Mouse (Mus musculus) heart, postnatal 0 days (tissue): ENCODE results near the gene Spag4. TPM values are rescaled to one million over a fixed set of nuclear protein-coding genes. Genes with fewer than 3 reads are reported as not detected.

Source experiments
- ATAC-seq: fragments of 200-750 bp; cut with Nextera tagmentation; 2 replicates; pipeline ENCODE4 v1.8.0; 2017; ENCODE audit warnings: low read depth, moderate number of reproducible peaks, moderate library complexity; ENCODE audit not compliant: insufficient read depth
- DNase-seq: peaks from one replicate; pipeline ENCODE4 v3.0.0-alpha.2; 2016; ENCODE audit warnings: low spot score
- H3K27ac ChIP-seq: fragments of 300-500 bp; sonication (generic); 2 replicates; pipeline ENCODE4 v1.5.1; 2014; ENCODE audit warnings: low read depth, mild to moderate bottlenecking
- H3K27me3 ChIP-seq: fragments of 300-500 bp; sonication (generic); 2 replicates; pipeline ENCODE4 v1.6.1; 2014; ENCODE audit warnings: low read length, mixed read lengths; ENCODE audit not compliant: control insufficient read depth, insufficient read depth
- H3K36me3 ChIP-seq: fragments of 300-500 bp; sonication (generic); replicated peaks from 2 replicates; pipeline ENCODE4 v1.6.1; 2014; ENCODE audit warnings: low read length, mixed read lengths; ENCODE audit not compliant: control insufficient read depth, insufficient read depth
- H3K4me1 ChIP-seq: fragments of 300-500 bp; sonication (generic); 2 replicates; pipeline ENCODE4 v1.6.1; 2014; ENCODE audit warnings: antibody characterized with exemption; ENCODE audit not compliant: control insufficient read depth, insufficient read depth
- H3K4me2 ChIP-seq: fragments of 300-500 bp; sonication (generic); 2 replicates; pipeline ENCODE4 v1.6.1; 2014; ENCODE audit warnings: low read depth, mild to moderate bottlenecking, low read length, moderate library complexity
- H3K4me3 ChIP-seq: fragments of 300-500 bp; sonication (generic); 2 replicates; pipeline ENCODE4 v1.5.1; 2014; ENCODE audit warnings: low read depth, low read length
- H3K9ac ChIP-seq: fragments of 300-500 bp; sonication (generic); replicated peaks from 2 replicates; pipeline ENCODE4 v1.6.1; 2014; ENCODE audit warnings: low read depth, low read length, mixed read lengths
- H3K9me3 ChIP-seq: fragments of 300-500 bp; sonication (generic); replicated peaks from 2 replicates; pipeline ENCODE4 v1.6.1; 2016; ENCODE audit warnings: low read length; ENCODE audit not compliant: control insufficient read depth
- CTCF ChIP-seq: IDR thresholded peaks from 2 replicates; pipeline ENCODE4 v1.5.1; 2016; ENCODE audit warnings: antibody characterized with exemption, control low read depth, low read depth
- EP300 ChIP-seq: IDR thresholded peaks from 2 replicates; pipeline ENCODE4 v1.6.1; 2016; ENCODE audit warnings: antibody characterized with exemption, low read depth
- WGBS: fragments of 180-500 bp; shearing (Covaris S2); extraction: QIAGEN DNeasy Blood & Tissue Kit; methylation state at CpG from one replicate; pipeline ENCODE4 v1.1.7; 2014; 5-methylcytosine and 5-hydroxymethylcytosine counted together
- polyA plus RNA-seq: library from polyadenylated mRNA; unstranded; fragments of >200 nt; fragmentation: Nextera tagmentation; extraction: Ambion mirVana; gene quantifications from 2 replicates; pipeline ENCODE4 v1.2.1, GENCODE M21; 2015
- total RNA-seq: library from RNA; depleted of rRNA; stranded (reverse); fragments of >200 nt; gene quantifications from 2 replicates; pipeline ENCODE4 v1.2.3, GENCODE M21; 2014; ENCODE audit warnings: low replicate concordance

Gene Spag4
- total and polyA plus RNA-seq, 2 experiments from 2014 or later = 1.2 to 2.1 TPM

- Histone ChIP-seq H3K9ac (no peak overlapping the region), H3K4me3 (no peak overlapping the region), H3K9me3 (no peaks in the 10 kb centered on the region), H3K27me3 (no peaks in the 10 kb centered on the region), H3K27ac (no peak overlapping the region), H3K4me2 (no peak overlapping the region), H3K36me3 (peaks cover 89% of the 10 kb centered on the region), H3K4me1 (no peaks in the 10 kb centered on the region)
- ATAC-seq = no peak
- DNase-seq = no peak
- TF ChIP-seq CTCF = no peak
- TF ChIP-seq EP300 = no peak
- 85% methylated on average over 15 of the region's 15 CpGs for WGBS
These were observed 8.8 kb downstream of the Spag4 start for GRCm38 (mm10) chr2:156073725-156074124.

- H3K4me3 ChIP-seq = no peak overlapping the region
- 88% methylated on average over 7 of the region's 7 CpGs for WGBS
- TF ChIP-seq EP300 (no peak), CTCF (no peak)
- H3K27ac ChIP-seq = no peak overlapping the region
- DNase-seq (no peak), ATAC-seq (no peak)
- no peaks in the 10 kb centered on the region for H3K9me3 ChIP-seq
- no peak overlapping the region for H3K9ac ChIP-seq
- H3K36me3 ChIP-seq = peaks cover 67% of the 10 kb centered on the region
- no peaks in the 10 kb centered on the region for H3K27me3 ChIP-seq
- H3K4me1 ChIP-seq = no peaks in the 10 kb centered on the region
- H3K4me2 ChIP-seq = no peak overlapping the region
These were observed 12.5 kb downstream of the Spag4 start for GRCm38 (mm10) chr2:156077461-156077860.

GRCm38 (mm10) chr2:156078421-156079182, 13.6 kb downstream of the Spag4 start:
- Histone ChIP-seq H3K9ac (no peak overlapping the region), H3K27me3 (no peaks in the 10 kb centered on the region), H3K4me2 (no peak overlapping the region), H3K36me3 (peaks cover 56% of the 10 kb centered on the region), H3K4me3 (no peak overlapping the region), H3K4me1 (no peaks in the 10 kb centered on the region), H3K27ac (no peak overlapping the region), H3K9me3 (no peaks in the 10 kb centered on the region)
- no peak for DNase-seq
- TF ChIP-seq EP300 (no peak), CTCF (no peak)
- ATAC-seq = no peak
- WGBS = 86% methylated on average over 16 of the region's 16 CpGs

GRCm38 (mm10) chr2:156079183-156079560, 14.2 kb downstream of the Spag4 start:
- H3K9me3 ChIP-seq = no peaks in the 10 kb centered on the region
- WGBS = 76% methylated on average over 8 of the region's 8 CpGs
- H3K27me3 ChIP-seq = no peaks in the 10 kb centered on the region
- DNase-seq = no peak
- no peak overlapping the region for H3K4me2 ChIP-seq
- no peaks in the 10 kb centered on the region for H3K4me1 ChIP-seq
- TF ChIP-seq CTCF (no peak), EP300 (no peak)
- H3K4me3 ChIP-seq = no peak overlapping the region
- no peak overlapping the region for H3K9ac ChIP-seq
- no peak overlapping the region for H3K27ac ChIP-seq
- peaks cover 50% of the 10 kb centered on the region for H3K36me3 ChIP-seq
- ATAC-seq = no peak

GRCm38 (mm10) chr2:156079674-156080073, 14.7 kb downstream of the Spag4 start:
- DNase-seq (peak; percentile 39), ATAC-seq (peak; percentile 53)
- TF ChIP-seq EP300 (no peak), CTCF (no peak)
- H3K4me1 ChIP-seq = no peaks in the 10 kb centered on the region
- H3K36me3 ChIP-seq = peaks cover 45% of the 10 kb centered on the region
- 26% methylated on average over 4 of the region's 4 CpGs for WGBS
- no peak overlapping the region for H3K27ac ChIP-seq
- H3K9ac ChIP-seq = no peak overlapping the region
- H3K9me3 ChIP-seq = no peaks in the 10 kb centered on the region
- H3K4me2 ChIP-seq = no peak overlapping the region
- H3K27me3 ChIP-seq = no peaks in the 10 kb centered on the region
- no peak overlapping the region for H3K4me3 ChIP-seq

- WGBS = 81% methylated on average over 7 of the region's 7 CpGs
- H3K4me3 ChIP-seq = no peak overlapping the region
- no peak for DNase-seq
- no peaks in the 10 kb centered on the region for H3K4me1 ChIP-seq
- no peak overlapping the region for H3K27ac ChIP-seq
- H3K27me3 ChIP-seq = no peaks in the 10 kb centered on the region
- H3K9me3 ChIP-seq = no peaks in the 10 kb centered on the region
- no peak overlapping the region for H3K4me2 ChIP-seq
- no peak overlapping the region for H3K9ac ChIP-seq
- TF ChIP-seq CTCF (no peak), EP300 (no peak)
- ATAC-seq = no peak
- H3K36me3 ChIP-seq = peaks cover 38% of the 10 kb centered on the region
These were observed 15.4 kb downstream of the Spag4 start for GRCm38 (mm10) chr2:156080391-156080790.
